In genomic region chr9:93130561-93130960, GRCm38 (mm10) we compare ENCODE assay signal across 21 mouse cellular contexts.
"Had no signal": no experiment of that assay in that cellular context is flagged by ENCODE, and none has a peak within 500 bp of the region (broad histone marks: within the 10 kb centered on the region; RNA-seq: fewer than 3 reads in every experiment).

No protein-coding gene starts in this region.

- DNase-seq: liver, postnatal 0 days; lung, adult 2 months; lung, postnatal 14 days; lung, postnatal 4 days; retina, postnatal 1 day; right cerebral cortex, adult 18-20 months; right cerebral cortex, postnatal 25 days; thymus, adult 2 months; thymus, postnatal 25 days; thymus, postnatal 4 days had no signal

- H3K9ac ChIP-seq: liver, embryonic 15.5 days; liver, postnatal 0 days; lung, embryonic 15.5 days; midbrain, embryonic 13.5 days; midbrain, embryonic 15.5 days; neural tube, embryonic 13.5 days; neural tube, embryonic 15.5 days; stomach, embryonic 15.5 days had no signal

- ATAC-seq: liver, postnatal 0 days; lung, postnatal 0 days; midbrain, embryonic 13.5 days; midbrain, embryonic 15.5 days had no signal

- H3K9me3 ChIP-seq: liver, embryonic 15.5 days; lung, embryonic 15.5 days; midbrain, embryonic 13.5 days; midbrain, embryonic 15.5 days; neural tube, embryonic 13.5 days; neural tube, embryonic 15.5 days; stomach, embryonic 15.5 days had no signal

- H3K4me2 ChIP-seq: liver, embryonic 15.5 days; lung, embryonic 15.5 days; midbrain, embryonic 11.5 days; midbrain, embryonic 13.5 days; midbrain, embryonic 15.5 days; neural tube, embryonic 13.5 days; neural tube, embryonic 15.5 days; stomach, embryonic 15.5 days had no signal

- H3K27me3 ChIP-seq: liver, embryonic 15.5 days; lung, embryonic 15.5 days; megakaryocyte, embryonic 14.5 days; midbrain, embryonic 13.5 days; midbrain, embryonic 15.5 days; neural tube, embryonic 13.5 days; neural tube, embryonic 15.5 days; stomach, embryonic 15.5 days had no signal

- H3K4me1 ChIP-seq: liver, embryonic 15.5 days; lung, embryonic 15.5 days; megakaryocyte, embryonic 14.5 days; midbrain, embryonic 13.5 days; midbrain, embryonic 15.5 days; neural tube, embryonic 13.5 days; neural tube, embryonic 15.5 days; stomach, embryonic 15.5 days had no signal

- H3K36me3 ChIP-seq: liver, embryonic 15.5 days; lung, embryonic 15.5 days; midbrain, embryonic 13.5 days; midbrain, embryonic 15.5 days; neural tube, embryonic 13.5 days; neural tube, embryonic 15.5 days; stomach, embryonic 15.5 days had no signal

- H3K4me3 ChIP-seq: liver, embryonic 15.5 days; lung, embryonic 15.5 days; megakaryocyte, embryonic 14.5 days; midbrain, embryonic 13.5 days; midbrain, embryonic 15.5 days; neural tube, embryonic 13.5 days; neural tube, embryonic 15.5 days; stomach, embryonic 15.5 days had no signal

- H3K27ac ChIP-seq: liver, embryonic 15.5 days; lung, embryonic 15.5 days; midbrain, embryonic 13.5 days; midbrain, embryonic 15.5 days; neural tube, embryonic 13.5 days; neural tube, embryonic 15.5 days; stomach, embryonic 15.5 days; stomach, postnatal 0 days had no signal
